Mouse (Mus musculus) right cerebral cortex, postnatal 4 days (tissue): ENCODE measurements at regions not wholly inside any gene's neighbourhood (a gene's known extent, or its start where the extent isn't known, plus 50 kb on each side); places are given as distances from the start of the nearest gene placed in this dataset.
A peak's percentile ranks its signal among the peaks of the same experiment; 100 is the strongest.
"Not testable (repeated sequence)": the region's sequence is repeated elsewhere in the genome, so short reads cannot be mapped to it uniquely, and the experiment has no call there.

Experiments
- DNase-seq: peaks from one replicate; pipeline ENCODE4 v3.0.0-alpha.2; 2022

DNA sequence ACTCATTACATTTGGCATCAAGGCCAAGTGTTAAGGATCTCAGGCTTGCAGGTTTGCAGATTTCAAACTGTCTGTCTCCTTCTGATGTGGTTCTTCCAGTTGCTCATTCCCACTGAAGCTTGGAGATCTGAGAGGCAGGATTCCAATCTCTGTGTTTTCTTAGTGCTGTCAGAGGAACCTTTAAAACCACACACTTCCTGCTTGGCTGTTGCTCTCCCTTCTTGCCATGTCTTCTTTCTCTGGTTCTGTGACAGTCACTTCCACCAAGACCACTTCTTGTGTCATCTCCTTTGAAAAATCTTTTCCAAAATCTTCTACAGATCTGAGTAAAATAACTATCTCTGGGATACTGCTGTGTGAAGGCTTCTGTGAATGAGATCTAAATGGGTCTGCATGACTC is 117.3 kb downstream of the Gm5426 start:
- DNase-seq = no peak

DNA sequence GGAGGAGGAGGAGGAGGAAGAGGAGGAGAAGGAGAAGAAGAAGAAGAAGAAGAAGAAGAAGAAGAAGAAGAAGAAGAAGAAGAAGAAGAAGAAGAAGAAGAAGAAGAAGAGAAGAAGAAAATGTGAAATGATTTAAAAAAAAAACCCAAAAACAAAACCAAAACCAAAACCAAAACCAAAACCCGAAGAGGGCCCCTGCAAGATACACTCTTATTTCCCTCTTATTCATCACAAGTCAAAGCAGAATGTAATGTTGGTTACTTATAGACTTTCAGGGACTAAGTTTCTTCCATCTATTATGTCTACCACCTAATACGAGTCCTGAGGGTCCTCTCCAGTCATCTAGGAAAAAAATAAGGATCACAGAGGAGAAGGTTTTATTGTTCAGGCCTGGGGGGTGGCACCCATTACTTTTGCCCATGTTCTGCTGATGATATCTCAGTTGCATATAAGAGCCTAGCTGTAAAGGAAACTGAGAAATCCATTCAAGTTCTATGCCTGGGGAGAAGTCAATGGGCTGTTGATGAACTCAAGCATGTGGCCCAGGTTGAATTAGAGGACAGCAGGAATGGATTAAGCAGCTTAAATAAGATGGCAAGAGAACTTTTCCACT is 118.0 kb downstream of the Gm5426 start:
- DNase-seq = no peak

DNA sequence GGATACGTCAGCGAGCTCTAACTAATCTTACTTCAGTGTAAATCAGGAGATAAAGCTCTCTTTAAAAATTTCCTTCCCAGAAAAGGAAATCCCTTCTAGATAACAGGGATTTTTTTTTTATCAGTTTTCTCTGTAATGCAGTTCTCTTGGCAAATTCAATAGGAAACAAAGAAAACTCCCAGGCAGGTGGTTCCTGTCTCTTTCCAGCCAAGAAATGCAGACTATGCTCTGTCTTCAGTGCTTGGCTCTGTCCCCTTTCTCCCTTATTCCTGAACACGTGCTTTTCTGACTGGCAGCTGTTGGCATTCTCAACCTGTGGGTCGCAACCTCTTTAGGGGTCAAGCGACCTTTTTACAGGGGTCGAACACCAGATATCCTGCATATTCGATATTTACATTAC is 121.5 kb downstream of the Gm5426 start:
- DNase-seq = no peak

DNA sequence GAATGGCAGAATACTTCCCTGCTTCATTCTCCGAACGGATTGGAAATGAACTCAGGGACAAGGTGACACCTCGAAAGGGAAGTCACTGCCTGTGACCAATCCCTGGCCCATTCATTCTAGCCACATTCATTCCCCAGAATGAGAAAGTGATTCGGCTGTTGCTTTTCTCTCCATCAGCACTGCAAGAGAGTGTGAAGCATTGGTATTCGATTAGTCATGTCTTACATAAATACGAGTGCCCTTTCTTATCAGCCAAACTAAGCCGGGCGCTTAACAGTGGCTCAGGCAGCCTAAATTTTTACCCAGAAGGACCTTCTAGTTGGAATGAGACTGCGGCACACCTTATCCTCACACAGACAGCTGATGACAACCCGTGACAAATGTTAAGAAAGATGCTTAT is 122.8 kb downstream of the Gm5426 start:
- DNase-seq = no peak

DNA sequence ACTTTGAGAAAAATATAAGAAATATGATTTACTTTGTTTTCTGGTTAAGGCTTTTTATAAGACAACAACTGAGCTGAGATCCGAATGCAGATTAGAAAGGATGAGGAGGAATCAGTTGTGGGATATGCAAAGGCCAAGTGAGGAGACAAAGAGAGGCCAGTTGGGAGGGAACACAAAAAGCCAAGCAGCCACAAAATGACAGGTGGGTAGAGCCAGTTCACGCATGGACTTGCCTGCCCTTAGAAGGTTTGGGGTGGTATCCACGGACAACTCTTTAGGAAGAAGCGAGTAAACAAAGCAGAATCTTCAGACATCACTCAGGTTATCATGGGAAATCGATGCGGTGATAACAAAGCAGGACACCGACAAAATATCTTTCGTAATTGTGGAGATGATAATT is 123.2 kb downstream of the Gm5426 start:
- no peak for DNase-seq

DNA sequence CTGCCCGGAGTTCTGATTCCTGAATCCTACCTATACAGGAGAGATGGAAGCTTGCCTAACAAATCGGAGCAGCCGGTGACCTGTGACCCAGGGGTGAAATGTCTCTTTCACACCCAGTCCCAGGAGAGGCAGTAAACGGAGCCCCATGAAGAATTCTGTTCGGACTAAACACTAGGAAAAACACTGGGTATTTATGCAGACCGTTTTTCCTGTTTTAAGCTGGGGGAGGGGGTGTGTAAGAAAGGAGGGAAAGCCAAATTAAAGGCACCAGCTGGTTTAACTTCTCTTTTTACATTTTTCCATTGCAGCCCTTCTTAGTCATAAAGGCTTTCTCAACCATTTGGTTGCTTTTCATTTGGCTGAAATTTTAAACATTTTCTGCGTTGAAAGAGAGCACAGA is 127.1 kb downstream of the Gm5426 start:
- peak; percentile 14 for DNase-seq

DNA sequence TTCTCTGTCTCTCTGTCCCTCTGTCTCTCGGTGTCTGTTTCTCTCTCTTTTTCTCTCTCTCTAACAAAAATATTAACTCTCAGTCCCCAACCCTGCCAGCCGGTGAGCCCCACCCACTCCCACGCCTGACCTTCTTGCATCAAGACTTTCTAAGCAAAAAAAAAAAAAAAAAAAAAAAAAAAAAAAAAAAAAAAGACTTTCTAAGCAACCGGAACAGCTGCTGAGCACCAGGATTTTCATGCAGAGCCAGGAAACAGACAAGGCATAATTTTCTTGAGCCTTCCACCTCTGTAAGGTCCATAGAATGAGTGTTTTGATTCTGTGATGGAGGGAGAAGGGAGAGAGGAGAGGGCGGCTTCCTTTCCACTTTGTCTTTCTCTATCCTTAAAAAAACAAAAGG is 128.0 kb downstream of the Gm5426 start:
- no peak for DNase-seq

DNA sequence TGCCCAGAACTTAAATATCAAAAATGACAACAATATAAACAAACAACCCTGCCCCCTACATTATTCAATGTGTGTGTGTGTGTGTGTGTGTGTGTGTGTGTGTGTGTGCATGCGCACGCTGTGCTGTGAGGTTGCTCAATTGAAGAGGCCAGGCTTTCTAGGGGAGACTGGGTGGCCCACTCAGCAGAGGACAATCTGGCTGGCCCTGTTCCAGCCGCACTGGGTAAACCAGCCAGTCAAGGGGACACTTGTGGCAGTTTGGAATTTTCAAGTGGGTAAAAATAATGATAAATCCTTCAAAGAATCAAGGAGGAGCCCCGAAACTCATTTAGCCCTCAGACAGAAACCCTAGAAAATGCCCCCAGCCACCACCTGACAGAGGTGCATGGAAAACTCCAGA is 128.5 kb downstream of the Gm5426 start:
- peak; percentile 19 for DNase-seq

DNA sequence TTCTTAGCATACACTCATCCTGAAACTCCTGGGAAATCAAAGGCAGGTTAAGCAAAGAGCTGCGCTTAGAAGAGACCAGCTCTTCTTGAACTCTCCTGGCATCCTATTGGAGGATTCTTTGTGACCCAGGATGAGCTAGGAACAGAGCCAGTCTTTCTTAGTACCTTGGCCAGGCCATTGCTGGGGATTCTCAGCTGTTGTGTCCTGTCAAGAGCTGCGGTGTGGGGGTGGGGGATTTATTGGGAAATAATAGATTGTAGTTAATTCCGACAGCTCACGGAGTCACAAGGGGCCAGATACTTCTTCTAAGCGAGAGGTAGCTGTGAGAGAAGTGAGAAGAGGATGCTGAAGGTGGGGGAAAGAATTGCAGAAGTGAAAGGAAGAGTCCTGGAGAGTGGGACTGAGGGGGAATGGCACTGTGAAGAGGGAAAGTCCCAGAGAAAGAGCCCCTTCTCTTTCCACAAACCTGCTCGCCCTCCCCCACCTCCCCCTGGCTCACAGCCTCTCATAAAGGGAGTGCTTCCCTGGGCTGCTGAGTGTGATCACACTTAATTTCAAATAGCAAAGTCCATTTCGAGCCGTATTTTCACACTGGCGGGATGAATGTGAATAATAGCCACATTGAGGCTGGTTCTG is 129.8 kb downstream of the Gm5426 start:
- DNase-seq = no peak

DNA sequence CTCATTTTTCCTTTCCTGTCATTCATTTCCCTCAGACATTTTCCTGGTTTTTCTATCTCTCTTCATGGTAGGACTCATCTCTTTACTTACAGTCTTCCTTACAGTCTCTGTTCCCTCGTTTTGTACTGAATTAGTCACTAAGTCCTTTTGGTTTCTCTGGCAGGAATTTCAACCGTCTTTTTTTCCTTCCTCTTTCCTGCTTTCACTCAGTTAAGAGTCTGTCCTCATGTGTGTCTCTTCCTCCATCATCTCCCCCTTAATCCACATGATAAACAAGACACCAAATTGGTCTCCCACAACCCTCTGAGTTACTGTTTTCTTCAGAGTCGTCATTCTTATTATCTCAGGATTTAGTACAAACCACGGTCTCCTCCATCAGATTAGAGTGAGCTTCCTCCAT is 131.2 kb downstream of the Gm5426 start:
- DNase-seq = no peak

DNA sequence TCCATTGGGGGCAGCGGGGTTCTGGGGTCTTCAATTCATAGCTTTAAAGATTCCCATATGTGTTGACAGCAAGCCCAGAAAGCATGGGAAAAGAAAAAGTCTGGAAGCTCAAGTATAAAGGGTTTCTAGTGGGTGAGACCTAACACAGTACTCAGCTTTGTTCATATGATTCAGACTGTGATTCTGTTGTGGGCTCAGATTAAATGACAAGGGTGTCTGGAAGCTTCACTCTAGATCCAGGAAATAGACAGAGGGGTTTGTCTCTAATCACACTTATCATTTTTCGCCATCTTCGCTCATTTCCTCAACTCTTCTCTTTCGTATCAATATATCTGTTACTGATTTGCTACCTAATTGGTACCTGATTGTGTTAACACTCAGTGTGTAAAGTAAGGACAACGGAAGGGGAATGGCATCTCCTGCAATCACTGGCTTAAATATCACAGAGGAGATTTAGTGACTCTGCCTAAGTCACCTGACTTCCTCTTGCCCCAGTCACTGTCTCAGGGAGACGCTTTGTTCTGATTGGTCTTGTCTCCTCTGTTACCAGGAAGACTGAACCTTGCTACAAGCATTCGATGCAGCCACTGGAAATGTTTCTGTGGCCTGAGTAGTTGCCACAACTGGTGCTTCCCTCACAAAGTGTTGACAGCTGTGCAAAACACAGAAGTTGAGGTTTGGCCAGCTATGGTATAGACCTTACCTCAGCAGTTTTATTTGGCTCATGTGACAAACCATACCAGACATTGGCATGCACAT is 137.4 kb downstream of the Gm5426 start:
- DNase-seq = no peak

DNA sequence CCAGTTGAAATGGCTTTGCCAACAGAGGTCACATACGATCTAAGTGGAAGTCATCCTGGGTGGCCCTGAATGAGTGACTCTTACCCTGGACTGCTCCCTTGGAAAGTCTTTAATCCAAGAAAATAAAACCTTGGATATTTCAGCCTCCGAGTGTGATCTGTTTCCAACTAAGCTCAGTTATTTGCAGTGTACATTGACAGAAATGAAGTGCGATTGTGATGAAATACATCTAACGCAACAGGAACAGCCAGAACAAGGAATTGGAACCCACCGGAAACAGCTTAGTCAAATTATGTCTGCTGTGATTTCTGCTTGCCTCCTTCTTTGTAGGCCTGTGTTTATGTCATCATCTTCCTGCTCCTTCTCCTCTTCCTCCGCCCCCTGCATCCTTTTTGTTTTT is 143.7 kb downstream of the Gm5426 start:
- DNase-seq = no peak

DNA sequence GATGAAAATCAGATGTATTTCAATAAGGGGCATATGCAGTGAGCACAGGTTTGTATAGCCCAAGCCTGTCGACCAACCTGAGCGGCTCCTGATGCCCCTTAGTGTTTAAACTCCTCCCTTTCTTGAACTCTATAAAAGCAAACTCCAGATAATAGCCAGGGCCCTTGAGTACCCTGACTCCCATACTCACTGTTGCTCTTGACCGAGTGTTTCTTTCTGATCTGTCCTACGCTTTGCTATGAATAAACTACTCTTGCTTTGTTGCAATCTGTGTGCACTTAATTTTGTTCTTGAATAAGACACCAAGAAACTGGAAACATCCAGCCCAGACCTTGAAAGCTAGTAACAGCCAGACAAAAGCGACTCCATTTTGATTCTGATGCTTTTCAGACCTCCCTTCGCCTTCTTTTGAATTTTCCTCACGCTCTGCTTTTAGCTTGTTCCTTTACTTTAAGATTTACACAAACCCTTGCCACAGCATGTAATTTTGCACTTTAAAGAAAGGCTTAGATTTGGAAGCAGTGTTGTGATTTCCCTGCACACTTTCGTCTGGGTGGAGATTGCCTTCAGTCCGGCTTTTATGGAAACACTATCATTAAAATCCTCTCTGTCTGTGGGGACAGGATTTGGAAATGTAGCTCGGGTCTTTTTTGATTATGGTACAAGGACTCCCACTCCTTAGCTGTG is 149.1 kb downstream of the Gm5426 start:
- DNase-seq = no peak

DNA sequence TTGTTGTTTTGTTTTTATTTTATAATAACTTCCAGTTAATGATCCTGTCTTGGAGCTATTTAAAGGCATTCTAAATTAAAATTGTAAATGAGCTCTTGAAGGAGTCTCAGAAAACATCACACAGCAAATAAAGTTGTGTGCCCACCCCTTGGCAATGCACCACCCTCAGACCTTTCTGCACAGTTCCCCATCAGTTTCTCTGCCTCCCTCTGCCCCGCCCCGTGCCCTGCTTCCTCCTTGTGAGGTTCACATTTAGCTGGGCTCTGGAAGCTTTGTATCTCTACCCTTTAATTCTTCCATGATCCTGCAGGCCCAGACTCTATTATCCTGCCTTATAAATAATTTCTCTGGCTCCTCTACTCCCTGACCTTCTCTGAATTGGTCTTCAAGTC is 149.7 kb downstream of the Gm5426 start:
- no peak for DNase-seq

DNA sequence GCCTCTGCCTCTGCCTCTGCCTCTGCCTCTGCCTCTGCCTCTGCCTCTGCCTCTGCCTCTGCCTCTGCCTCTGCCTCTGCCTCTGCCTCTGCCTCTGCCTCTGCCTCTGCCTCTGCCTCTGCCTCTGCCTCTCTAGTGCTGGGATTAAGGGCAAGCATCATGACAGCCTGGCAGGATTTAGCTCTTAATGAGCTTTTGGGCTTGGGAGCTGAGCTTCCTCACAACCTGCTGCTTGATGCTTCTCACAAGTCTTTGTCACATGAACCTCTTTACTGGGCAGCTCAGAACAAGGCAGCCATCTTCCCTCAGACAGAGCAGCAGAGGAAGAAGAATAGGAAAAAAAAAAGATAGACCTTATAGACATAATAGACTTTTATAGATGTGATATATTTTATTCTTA is 152.6 kb downstream of the Gm5426 start:
- DNase-seq = not testable (repeated sequence)

DNA sequence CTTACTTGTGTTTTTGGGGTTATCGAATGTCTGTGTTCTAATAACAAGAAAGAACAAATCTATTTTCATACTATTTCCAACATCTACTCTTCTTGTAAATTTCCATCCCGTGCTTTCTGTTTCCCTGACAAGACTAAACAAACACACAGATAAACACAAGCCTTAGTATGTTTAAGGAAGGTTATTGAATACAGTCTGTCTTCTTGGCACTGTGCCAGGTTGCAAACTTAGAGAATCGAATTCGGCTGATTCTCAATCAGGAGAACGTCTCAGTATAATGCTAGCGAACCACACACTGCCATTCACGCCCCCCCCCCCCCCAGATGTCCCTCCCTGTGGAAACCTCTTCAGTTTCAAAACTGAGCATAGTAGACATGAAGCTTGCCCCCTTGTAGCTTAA is 157.2 kb downstream of the Gm5426 start:
- DNase-seq = peak; percentile 28

DNA sequence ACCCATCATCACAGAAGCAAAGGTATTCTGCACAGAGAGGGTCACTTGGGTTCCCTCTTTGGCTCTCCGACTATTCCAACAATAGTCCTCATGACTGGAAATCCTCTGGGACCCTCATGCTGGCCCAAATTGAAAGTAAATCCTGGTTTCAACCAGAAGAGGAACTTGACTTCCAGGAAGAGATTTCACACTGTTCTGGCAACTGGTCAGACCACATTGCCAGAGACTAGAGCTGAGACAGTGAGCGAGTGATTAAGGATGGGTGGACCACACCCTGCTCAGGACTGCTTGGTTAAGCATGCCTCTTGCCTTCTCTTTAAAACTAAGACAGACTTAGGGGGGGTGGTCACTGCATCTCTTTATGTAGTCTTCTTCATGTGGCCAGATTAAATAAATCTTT is 158.3 kb downstream of the Gm5426 start:
- no peak for DNase-seq

DNA sequence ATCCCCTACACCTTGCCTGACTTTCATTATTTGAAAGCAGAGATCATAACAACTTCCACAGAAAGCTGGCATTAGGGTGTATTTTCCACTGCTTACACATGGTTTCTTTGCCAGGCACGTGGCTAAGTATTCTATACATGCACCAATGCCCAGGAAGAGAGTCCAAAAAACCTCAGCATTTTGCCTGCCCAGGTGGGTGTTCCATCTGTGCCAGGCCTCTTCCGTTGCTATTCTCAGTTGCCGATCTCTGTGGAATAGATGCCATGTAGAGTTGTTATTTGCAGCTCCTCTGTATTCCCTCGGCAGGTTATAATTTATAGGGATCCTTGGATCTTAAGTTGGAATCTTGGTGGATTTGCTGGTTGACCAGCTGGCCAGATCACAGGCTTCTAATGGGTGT is 161.3 kb downstream of the Gm5426 start:
- DNase-seq = no peak

DNA sequence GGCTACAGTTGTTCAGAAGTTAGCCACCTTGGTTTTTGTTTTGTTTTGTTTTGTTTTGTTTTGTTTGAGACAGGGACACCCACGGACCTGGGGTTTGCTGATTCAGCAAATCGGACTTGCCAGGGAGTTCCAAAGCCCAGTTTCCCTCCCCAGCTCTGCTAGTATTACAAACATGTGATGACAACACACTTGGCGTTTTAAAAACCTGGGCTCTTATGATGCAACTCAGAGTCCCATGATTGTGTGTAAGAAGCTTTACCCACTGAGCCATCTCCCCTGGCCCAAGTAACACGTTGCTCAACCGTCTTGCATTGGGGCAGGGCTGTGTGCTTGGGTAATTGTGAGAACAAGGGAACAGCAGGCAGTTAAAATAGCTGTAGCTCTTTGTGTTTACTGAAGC is 162.2 kb downstream of the Gm5426 start:
- DNase-seq = no peak

DNA sequence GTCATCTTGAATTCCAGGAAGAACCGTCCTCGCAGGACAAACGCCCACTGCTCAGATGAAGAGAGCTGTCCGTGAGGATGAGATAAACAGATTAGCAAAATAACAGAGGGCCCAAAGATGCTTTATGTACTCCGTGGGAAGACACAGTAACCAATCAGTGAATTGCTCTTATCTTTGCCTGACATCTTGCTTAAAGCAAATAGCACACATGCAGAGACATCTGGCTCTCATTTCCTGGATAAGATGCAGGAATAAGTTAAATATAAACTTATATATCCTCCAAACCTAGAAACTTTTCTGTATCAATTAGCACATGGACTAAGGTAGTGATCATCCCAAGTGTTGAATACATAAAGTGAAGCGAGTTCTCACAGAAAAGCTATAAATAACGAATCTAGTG is 169.3 kb downstream of the Gm5426 start:
- DNase-seq = no peak

DNA sequence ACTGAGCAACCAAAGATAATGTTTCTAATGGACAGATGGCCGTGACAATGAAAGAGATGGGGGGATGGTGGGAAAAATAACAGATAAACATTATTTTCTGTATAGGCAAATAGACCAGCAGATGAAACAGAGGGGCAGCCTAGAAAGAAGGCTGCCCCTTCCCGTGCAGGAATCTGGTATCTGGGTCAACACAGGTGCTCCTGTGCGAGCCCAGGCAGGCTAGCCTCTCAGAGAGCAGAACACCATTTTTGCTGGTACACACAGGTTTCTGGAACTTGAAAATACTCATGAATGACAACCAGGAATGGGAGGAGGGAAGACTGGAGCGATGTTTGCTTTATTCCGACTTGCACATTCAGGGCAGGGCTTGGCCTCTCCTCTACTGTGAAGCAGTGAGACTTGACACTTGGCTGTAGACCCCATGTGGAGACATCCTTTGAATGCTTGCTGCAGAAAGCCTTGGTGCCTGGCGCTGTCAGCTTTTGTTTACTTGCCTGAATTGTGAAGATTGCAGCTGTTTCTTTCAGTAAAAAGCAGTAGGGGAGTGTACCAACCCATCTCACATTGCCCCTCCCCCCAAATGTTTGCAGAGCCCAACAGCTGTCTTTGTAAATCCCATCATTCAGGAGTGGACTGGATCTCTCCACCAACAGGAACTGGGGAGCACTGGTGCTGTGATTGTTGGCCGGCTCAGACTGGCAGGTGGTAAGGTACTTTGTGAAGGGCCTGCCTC is 172.5 kb downstream of the Gm5426 start:
- no peak for DNase-seq

DNA sequence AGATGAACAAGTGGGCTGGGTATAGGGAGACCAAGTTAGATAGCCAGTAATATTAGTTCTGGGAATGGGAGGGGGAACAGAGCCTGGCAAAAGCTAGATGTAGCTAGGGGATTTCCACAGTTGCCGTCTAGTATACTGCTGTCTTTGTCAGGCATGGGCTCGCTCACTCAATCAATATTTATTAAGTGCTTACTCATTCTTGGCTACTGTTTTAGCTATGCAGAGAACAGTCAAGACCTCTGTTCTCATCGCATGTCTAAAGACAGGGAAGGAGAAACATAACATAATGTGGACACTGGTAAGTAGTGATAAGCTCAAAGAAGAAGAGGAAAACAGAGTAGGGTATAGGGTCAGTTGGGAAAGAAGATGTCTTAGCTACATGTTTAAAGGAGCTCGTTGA is 173.4 kb downstream of the Gm5426 start:
- DNase-seq = no peak

DNA sequence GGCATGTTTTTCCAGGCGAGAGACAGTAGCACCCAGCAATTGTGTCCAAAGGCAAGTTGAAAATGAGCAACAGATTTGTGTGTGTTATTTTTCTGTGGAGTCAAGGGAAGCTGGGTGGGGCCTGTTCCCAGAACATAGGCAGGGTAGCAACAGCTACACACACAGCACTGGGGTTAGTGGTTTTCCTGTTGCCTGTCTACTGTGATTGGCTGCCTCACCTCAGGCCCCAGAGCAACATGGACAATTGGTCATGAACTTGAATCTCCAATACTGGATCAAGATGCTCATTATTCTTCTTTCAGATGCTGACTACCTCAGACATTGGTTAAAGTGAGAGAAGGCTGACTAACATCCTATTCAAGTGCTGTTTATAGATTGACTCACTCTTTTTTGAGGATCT is 188.9 kb downstream of the Gm5426 start:
- no peak for DNase-seq
